Mouse (Mus musculus): ENCODE measurements around the gene Ndel1. TPM values are rescaled to one million over a fixed set of nuclear protein-coding genes. Genes with fewer than 3 reads are reported as not detected.

Gene Ndel1
- polyA plus RNA-seq, 1 experiment from 2014 or later, result 132 TPM

DNA sequence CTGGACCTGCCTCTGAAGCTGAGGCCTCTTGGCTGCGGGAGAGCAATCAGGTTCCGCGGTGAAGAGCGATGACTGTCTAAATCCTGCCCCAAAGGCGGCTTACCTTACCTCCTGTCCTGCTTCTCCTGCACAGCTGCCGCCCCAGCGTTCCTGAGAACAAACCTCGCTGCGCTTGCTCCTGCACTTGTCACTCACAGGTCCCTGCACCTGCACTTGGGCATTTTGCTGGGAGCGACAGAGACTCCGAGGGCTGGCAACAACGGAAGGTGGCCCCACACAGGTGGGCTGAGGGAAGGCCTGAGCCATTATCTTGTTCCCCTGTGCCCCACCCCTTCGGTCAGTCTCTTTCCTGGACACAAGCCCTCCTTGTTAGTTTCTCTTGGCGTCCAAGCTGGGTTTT lies 10.4 kb upstream of the Ndel1 start:
- Histone ChIP-seq H3K36me3 (ENCODE audit: inconsistent target) (no peaks in the 10 kb centered on the region), H3K79me2 (ENCODE audit: inconsistent target) (no peaks in the 10 kb centered on the region), H3K4me3 (ENCODE audit: inconsistent target) (no peak overlapping the region), H3K27ac (no peak overlapping the region)
- WGBS (ENCODE audit: missing documents), result 80% methylated on average over 14 of the region's 14 CpGs

DNA sequence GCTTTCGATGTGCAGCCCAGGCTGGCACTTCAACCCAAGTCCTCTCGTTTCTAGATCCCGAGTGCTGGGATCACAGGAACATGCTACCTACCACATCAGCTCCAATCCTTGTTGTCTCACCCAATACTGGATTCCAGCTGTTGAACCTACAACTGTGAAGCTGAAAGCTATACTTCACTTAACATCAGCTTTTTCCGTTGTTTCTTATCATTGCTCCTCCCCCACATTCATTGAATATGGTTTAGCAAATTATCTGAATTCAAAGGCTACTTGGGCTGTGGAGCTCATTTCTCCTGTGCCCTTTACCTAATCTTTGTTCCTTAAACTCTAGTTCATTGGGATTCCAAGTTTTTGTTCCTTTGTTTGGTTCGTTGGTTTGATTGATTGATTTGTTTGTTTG lies 7.2 kb upstream of the Ndel1 start:
- no peaks in the 10 kb centered on the region for H3K79me2 ChIP-seq (ENCODE audit: inconsistent target)
- 98% methylated on average over 5 of the region's 5 CpGs for WGBS (ENCODE audit: missing documents)
- H3K36me3 ChIP-seq (ENCODE audit: inconsistent target), result no peaks in the 10 kb centered on the region

DNA sequence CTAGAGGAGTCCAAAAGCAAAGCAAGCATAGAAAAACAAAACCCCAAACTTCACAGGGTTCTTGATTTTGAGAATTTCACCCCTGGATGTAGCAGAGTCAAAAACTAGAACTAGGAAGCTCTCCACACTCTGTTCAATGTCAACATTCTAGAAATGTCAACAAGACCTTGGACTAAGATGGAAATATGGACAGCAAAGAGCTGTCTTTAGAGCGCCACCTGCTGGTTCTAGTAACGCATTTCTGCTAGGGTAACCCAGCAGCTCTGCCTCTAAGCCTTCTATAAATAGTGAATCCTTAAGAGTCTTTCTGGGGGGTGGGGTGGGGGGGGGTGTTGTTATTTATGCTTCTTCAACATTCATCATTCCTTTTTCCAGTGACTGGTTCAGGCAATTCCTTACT lies 3.2 kb upstream of the Ndel1 start:
- Histone ChIP-seq H3K36me3 (ENCODE audit: inconsistent target) (no peaks in the 10 kb centered on the region), H3K4me3 (ENCODE audit: inconsistent target) (no peak overlapping the region), H3K27ac (no peak overlapping the region), H3K79me2 (ENCODE audit: inconsistent target) (peaks cover 12% of the 10 kb centered on the region; the same call in 1 of the 2 replicates)
- 0% methylated on average over 2 of the region's 2 CpGs for WGBS (ENCODE audit: missing documents)

More for the DNA sequence above, 7.2 kb upstream of the Ndel1 start:
- no peak overlapping the region for H3K4me3 ChIP-seq (ENCODE audit: inconsistent target)
- no peak overlapping the region for H3K27ac ChIP-seq

DNA sequence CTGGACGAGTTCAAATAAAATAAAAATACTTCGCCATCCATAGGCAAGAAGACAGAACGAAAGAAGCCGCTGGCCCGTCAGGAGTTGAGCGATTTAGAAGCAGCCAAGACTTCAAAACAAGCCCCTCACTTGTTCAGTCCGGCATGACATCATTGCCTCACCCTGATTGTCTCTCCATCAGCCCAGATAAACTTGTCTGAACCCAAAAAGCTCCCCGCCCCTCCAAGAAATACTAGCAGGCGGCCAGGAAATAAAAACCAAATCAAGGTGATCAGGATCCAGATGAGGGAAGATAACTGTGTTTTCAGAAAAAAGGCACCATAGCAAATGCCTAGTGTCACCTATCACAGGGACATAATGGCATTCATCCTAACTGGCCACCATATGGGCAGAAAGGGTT lies 381 bp downstream of the Ndel1 start:
- Histone ChIP-seq H3K4me3 (ENCODE audit: inconsistent target) (no peak overlapping the region; the same call in 1 of the 2 replicates), H3K79me2 (ENCODE audit: inconsistent target) (peaks cover 16% of the 10 kb centered on the region; the same call in 1 of the 2 replicates), H3K36me3 (ENCODE audit: inconsistent target) (no peaks in the 10 kb centered on the region), H3K27ac (peak overlapping the region; percentile 62)
- 97% methylated on average over 9 of the region's 9 CpGs for WGBS (ENCODE audit: missing documents)

DNA sequence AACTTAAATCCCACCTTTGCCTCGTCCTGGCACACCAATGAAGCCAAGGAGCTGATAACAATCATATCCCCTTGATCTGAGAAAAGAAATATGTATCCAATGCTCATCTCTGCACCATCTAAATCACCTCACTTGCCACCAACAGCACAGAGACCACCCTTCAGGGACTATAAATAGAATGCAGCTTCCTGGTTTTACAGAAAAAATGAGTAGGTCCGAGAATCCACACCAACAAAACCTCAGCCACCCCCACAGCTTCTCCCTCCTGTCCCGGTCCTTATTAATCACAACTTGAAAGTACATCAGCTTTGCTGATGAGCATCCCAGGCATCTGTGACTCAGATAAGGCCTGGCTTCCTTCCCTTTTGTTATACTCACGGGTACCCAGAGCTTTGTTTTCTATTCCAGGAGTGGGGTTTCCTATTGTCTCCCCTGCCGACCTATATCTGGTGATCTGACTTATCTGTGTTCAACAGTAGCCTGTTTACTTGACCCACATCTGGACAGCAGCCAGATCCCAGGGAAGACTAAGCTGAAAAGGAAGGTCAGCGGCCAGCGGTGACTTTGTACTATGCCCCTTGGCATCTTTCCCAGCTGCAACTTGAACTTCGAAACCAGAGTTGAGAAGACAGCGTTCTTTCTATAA lies 7.0 kb downstream of the Ndel1 start:
- H3K79me2 ChIP-seq (ENCODE audit: inconsistent target), result peaks cover 2% of the 10 kb centered on the region; the same call in 1 of the 2 replicates
- H3K36me3 ChIP-seq (ENCODE audit: inconsistent target), result no peaks in the 10 kb centered on the region
- H3K27ac ChIP-seq, result peak overlapping the region; percentile 78
- H3K4me3 ChIP-seq (ENCODE audit: inconsistent target), result no peak overlapping the region; the same call in 1 of the 2 replicates
- 10% methylated on average over 9 of the region's 9 CpGs for WGBS (ENCODE audit: missing documents)

GRCm38 (mm10) chr11:68863631-68864091 lies 8.0 kb downstream of the Ndel1 start:
- Histone ChIP-seq H3K79me2 (ENCODE audit: inconsistent target) (no peaks in the 10 kb centered on the region), H3K27ac (peak overlapping the region; percentile 78), H3K36me3 (ENCODE audit: inconsistent target) (no peaks in the 10 kb centered on the region), H3K4me3 (ENCODE audit: inconsistent target) (peak overlapping the region; percentile 26)
- WGBS (ENCODE audit: missing documents), result 0% methylated on average over 4 of the region's 4 CpGs

- no peaks in the 10 kb centered on the region for H3K36me3 ChIP-seq (ENCODE audit: inconsistent target)
- no peak overlapping the region for H3K4me3 ChIP-seq (ENCODE audit: inconsistent target)
- H3K27ac ChIP-seq, result no peak overlapping the region
- WGBS (ENCODE audit: missing documents), result 100% methylated on average over 2 of the region's 2 CpGs
- H3K79me2 ChIP-seq (ENCODE audit: inconsistent target), result no peaks in the 10 kb centered on the region
Observed at GRCm38 (mm10) chr11:68862260-68862659, 9.4 kb downstream of the Ndel1 start.

GRCm38 (mm10) chr11:68859943-68860593 lies 11.6 kb downstream of the Ndel1 start:
- Histone ChIP-seq H3K79me2 (ENCODE audit: inconsistent target) (no peaks in the 10 kb centered on the region), H3K36me3 (ENCODE audit: inconsistent target) (no peaks in the 10 kb centered on the region), H3K4me3 (ENCODE audit: inconsistent target) (no peak overlapping the region), H3K27ac (no peak overlapping the region)
- 86% methylated on average over 8 of the region's 8 CpGs for WGBS (ENCODE audit: missing documents)

DNA sequence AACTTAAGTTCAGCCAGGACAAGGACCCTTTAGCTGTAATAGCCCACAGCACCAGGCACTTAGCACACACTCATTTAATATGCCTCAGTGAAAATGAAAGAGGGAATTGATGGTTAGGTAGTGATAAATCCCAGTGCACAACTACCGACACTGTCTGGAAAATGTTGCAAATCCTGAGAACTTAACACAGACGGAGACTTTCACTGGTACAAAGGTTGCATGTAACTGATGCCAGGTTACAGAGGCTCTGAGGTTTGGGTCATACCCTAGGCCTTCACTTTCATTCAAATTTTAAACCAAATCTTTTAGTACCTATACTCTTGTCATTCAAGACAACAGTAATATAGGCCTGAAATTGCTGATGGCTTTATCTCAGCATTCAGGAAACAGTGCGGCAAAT lies 14.3 kb downstream of the Ndel1 start:
- WGBS (ENCODE audit: missing documents), result 97% methylated on average over 3 of the region's 3 CpGs
- no peaks in the 10 kb centered on the region for H3K36me3 ChIP-seq (ENCODE audit: inconsistent target)
- H3K79me2 ChIP-seq (ENCODE audit: inconsistent target), result peaks cover 2% of the 10 kb centered on the region

DNA sequence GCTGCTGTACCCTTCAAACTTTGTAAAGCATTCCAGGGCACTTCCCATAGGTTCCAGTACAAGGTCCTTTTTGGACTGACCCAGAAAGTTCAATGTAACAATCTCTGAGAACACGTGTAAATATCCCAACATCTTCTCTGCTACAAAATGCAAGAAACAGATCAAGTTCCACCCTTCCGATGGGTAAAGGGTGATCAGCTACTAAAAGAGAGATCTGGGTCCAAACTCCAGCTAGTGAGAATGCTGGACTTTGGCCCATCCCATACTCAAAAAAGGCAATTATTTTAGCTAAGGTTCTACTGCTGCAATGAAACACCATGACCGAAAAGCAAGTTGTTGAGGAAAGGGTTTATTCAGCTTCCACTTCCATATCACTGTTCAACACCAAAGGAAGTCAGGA lies 17.0 kb downstream of the Ndel1 start:
- WGBS (ENCODE audit: missing documents), result 88% methylated on average over 3 of the region's 3 CpGs

More for the DNA sequence above, 14.3 kb downstream of the Ndel1 start:
- no peak overlapping the region for H3K27ac ChIP-seq
- H3K4me3 ChIP-seq (ENCODE audit: inconsistent target), result no peak overlapping the region

GRCm38 (mm10) chr11:68853611-68854401 lies 17.9 kb downstream of the Ndel1 start:
- H3K36me3 ChIP-seq (ENCODE audit: inconsistent target), result no peaks in the 10 kb centered on the region
- H3K4me3 ChIP-seq (ENCODE audit: inconsistent target), result peak overlapping the region; percentile 37
- 17% methylated on average over 14 of the region's 14 CpGs for WGBS (ENCODE audit: missing documents)
- peaks cover 37% of the 10 kb centered on the region for H3K79me2 ChIP-seq (ENCODE audit: inconsistent target)
- H3K27ac ChIP-seq, result peak overlapping the region; percentile 81

More for the DNA sequence above, 17.0 kb downstream of the Ndel1 start:
- Histone ChIP-seq H3K27ac (no peak overlapping the region), H3K79me2 (ENCODE audit: inconsistent target) (peaks cover 29% of the 10 kb centered on the region), H3K4me3 (ENCODE audit: inconsistent target) (no peak overlapping the region), H3K36me3 (ENCODE audit: inconsistent target) (no peaks in the 10 kb centered on the region)

- peak overlapping the region; percentile 81 for H3K27ac ChIP-seq
- WGBS (ENCODE audit: missing documents), result under 1% methylated on average over 37 of the region's 42 CpGs
- no peaks in the 10 kb centered on the region for H3K36me3 ChIP-seq (ENCODE audit: inconsistent target)
- peak overlapping the region; percentile 84 for H3K4me3 ChIP-seq (ENCODE audit: inconsistent target)
- H3K79me2 ChIP-seq (ENCODE audit: inconsistent target), result peaks cover 45% of the 10 kb centered on the region
Observed at GRCm38 (mm10) chr11:68852932-68853409, 18.7 kb downstream of the Ndel1 start.

- peak overlapping the region; percentile 66 for H3K27ac ChIP-seq
- peaks cover 50% of the 10 kb centered on the region for H3K79me2 ChIP-seq (ENCODE audit: inconsistent target)
- no peaks in the 10 kb centered on the region for H3K36me3 ChIP-seq (ENCODE audit: inconsistent target)
- H3K4me3 ChIP-seq (ENCODE audit: inconsistent target), result peak overlapping the region; percentile 84
- WGBS (ENCODE audit: missing documents), result under 1% methylated on average over 36 of the region's 36 CpGs
Observed at GRCm38 (mm10) chr11:68852486-68852901, 19.2 kb downstream of the Ndel1 start.

- Histone ChIP-seq H3K27ac (peak overlapping the region; percentile 66), H3K4me3 (ENCODE audit: inconsistent target) (peak overlapping the region; percentile 84), H3K36me3 (ENCODE audit: inconsistent target) (no peaks in the 10 kb centered on the region), H3K79me2 (ENCODE audit: inconsistent target) (peaks cover 56% of the 10 kb centered on the region)
- 6% methylated on average over 13 of the region's 13 CpGs for WGBS (ENCODE audit: missing documents)
Observed at GRCm38 (mm10) chr11:68851644-68852485, 19.8 kb downstream of the Ndel1 start.
